Mouse (Mus musculus) limb, embryonic 11.5 days (tissue): ENCODE results near the gene Pan2. TPM values are rescaled to one million over a fixed set of nuclear protein-coding genes. Genes with fewer than 3 reads are reported as not detected.

ENCODE experiments used
- ATAC-seq: fragments of 200-750 bp; cut with Nextera tagmentation; 2 replicates; pipeline ENCODE4 v1.8.0; 2017; ENCODE audit warnings: low read depth; ENCODE audit not compliant: insufficient number of reproducible peaks, low FRiP score, low TSS enrichment
- DNase-seq: peaks from one replicate; pipeline ENCODE4 v3.0.0-alpha.2; 2015; ENCODE audit warnings: low spot score
- H3K27ac ChIP-seq: fragments of 300-500 bp; sonication (generic); replicated peaks from 2 replicates; pipeline ENCODE4 v1.5.1; 2014; ENCODE audit warnings: low read depth, mild to moderate bottlenecking, low read length
- H3K27me3 ChIP-seq: fragments of 300-500 bp; sonication (generic); 2 replicates; pipeline ENCODE4 v1.6.1; 2014; ENCODE audit warnings: mild to moderate bottlenecking, low read length, mixed read lengths; ENCODE audit not compliant: control insufficient read depth, insufficient read depth
- H3K36me3 ChIP-seq: fragments of 300-500 bp; sonication (generic); 2 replicates; pipeline ENCODE4 v1.6.1; 2014; ENCODE audit warnings: mild to moderate bottlenecking, low read length, moderate library complexity, mixed read lengths; ENCODE audit not compliant: control insufficient read depth, insufficient read depth
- H3K4me1 ChIP-seq: fragments of 300-500 bp; sonication (generic); 2 replicates; pipeline ENCODE4 v1.6.1; 2014; ENCODE audit warnings: low read length, mixed read lengths; ENCODE audit not compliant: control insufficient read depth, insufficient read depth
- H3K4me2 ChIP-seq: fragments of 300-500 bp; sonication (generic); 2 replicates; pipeline ENCODE4 v1.6.1; 2014; ENCODE audit warnings: low read depth, mild to moderate bottlenecking, moderate library complexity; ENCODE audit not compliant: severe bottlenecking
- H3K4me3 ChIP-seq: fragments of 300-500 bp; sonication (generic); 2 replicates; pipeline ENCODE4 v1.5.1; 2014; ENCODE audit warnings: low read depth, low read length
- H3K9ac ChIP-seq: fragments of 300-500 bp; sonication (generic); 2 replicates; pipeline ENCODE4 v1.6.1; 2014; ENCODE audit warnings: mild to moderate bottlenecking, low read length
- H3K9me3 ChIP-seq: fragments of 300-500 bp; sonication (generic); 2 replicates; pipeline ENCODE4 v1.6.1; 2016; ENCODE audit warnings: low read length; ENCODE audit not compliant: control insufficient read depth
- WGBS: fragments of 180-500 bp; shearing (Covaris S2); extraction: QIAGEN DNeasy Blood & Tissue Kit; methylation state at CpG from one replicate; pipeline ENCODE4 v1.1.7; 2014; 5-methylcytosine and 5-hydroxymethylcytosine counted together
- polyA plus RNA-seq: library from polyadenylated mRNA; unstranded; fragments of >200 nt; fragmentation: Nextera tagmentation; extraction: Ambion mirVana; gene quantifications from 2 replicates; pipeline ENCODE4 v1.2.1, GENCODE M21; 2014

The Pan2 gene
- polyA plus RNA-seq, 1 experiment from 2014 or later: 38.7 TPM

GRCm38 (mm10) chr10:128370021-128370420 is 66.9 kb downstream of the Pan2 start:
- no peaks in the 10 kb centered on the region; the same call in 1 of the 2 replicates for H3K4me1 ChIP-seq
- ATAC-seq (no peak), DNase-seq (no peak)
- no peak overlapping the region for H3K9ac ChIP-seq
- no peak overlapping the region for H3K27ac ChIP-seq
- no peaks in the 10 kb centered on the region; the same call in 1 of the 2 replicates for H3K36me3 ChIP-seq
- no peaks in the 10 kb centered on the region for H3K27me3 ChIP-seq
- no peaks in the 10 kb centered on the region for H3K9me3 ChIP-seq
- WGBS: 63% methylated on average over 6 of the region's 6 CpGs
- no peak overlapping the region for H3K4me3 ChIP-seq
- no peak overlapping the region for H3K4me2 ChIP-seq

- 35% methylated on average over 4 of the region's 4 CpGs for WGBS
- ATAC-seq: no peak
- no peak overlapping the region for H3K27ac ChIP-seq
These were observed 67.5 kb downstream of the Pan2 start for GRCm38 (mm10) chr10:128370601-128371000.

More at GRCm38 (mm10) chr10:128370601-128371000, 67.5 kb downstream of the Pan2 start:
- H3K4me2 ChIP-seq: no peak overlapping the region
- H3K36me3 ChIP-seq: no peaks in the 10 kb centered on the region
- no peaks in the 10 kb centered on the region for H3K9me3 ChIP-seq
- no peaks in the 10 kb centered on the region; the same call in 1 of the 2 replicates for H3K4me1 ChIP-seq
- no peaks in the 10 kb centered on the region for H3K27me3 ChIP-seq
- DNase-seq: no peak
- no peak overlapping the region for H3K4me3 ChIP-seq
- H3K9ac ChIP-seq: no peak overlapping the region; the same call in 1 of the 2 replicates

Other genes starting within 250 kb of the Pan2 start
- 631 and 646 TPM in 2 replicates for gene Ptges3, start 244.4 kb upstream of the Pan2 start, polyA plus RNA-seq
- gene Atp5b, start 220.1 kb upstream of the Pan2 start, polyA plus RNA-seq: 2,292 and 2,394 TPM in 2 replicates
- gene Baz2a, start 211.8 kb upstream of the Pan2 start, polyA plus RNA-seq: 16.7 and 17.1 TPM in 2 replicates
- gene Rbms2, start 123.0 kb upstream of the Pan2 start, polyA plus RNA-seq: 25.2 and 29.8 TPM in 2 replicates
- 1.6 and 1.9 TPM in 2 replicates for gene Gls2, start 108.9 kb upstream of the Pan2 start, polyA plus RNA-seq
- gene Spryd4, start 91.5 kb upstream of the Pan2 start, polyA plus RNA-seq: 32.5 and 33.1 TPM in 2 replicates
- gene Mip, start 77.5 kb upstream of the Pan2 start, polyA plus RNA-seq: 0.32 and 0.41 TPM in 2 replicates
- 92.9 and 95.6 TPM in 2 replicates for gene Timeless, start 71.3 kb upstream of the Pan2 start, polyA plus RNA-seq
- gene Apon, start 49.2 kb upstream of the Pan2 start, polyA plus RNA-seq: 0.50 and 0.52 TPM in 2 replicates
- not detected in 2 replicates for gene Apof, start 34.7 kb upstream of the Pan2 start, polyA plus RNA-seq
- gene Stat2, start 32.8 kb upstream of the Pan2 start, polyA plus RNA-seq: 12.0 and 14.0 TPM in 2 replicates
- not detected in 2 replicates for gene Il23a, start 4.6 kb upstream of the Pan2 start, polyA plus RNA-seq
- 343 and 351 TPM in 2 replicates for gene Cnpy2, start 19.1 kb downstream of the Pan2 start, polyA plus RNA-seq
- 231 and 232 TPM in 2 replicates for gene Cs, start 34.4 kb downstream of the Pan2 start, polyA plus RNA-seq
- 8.5 and 11.0 TPM in 2 replicates for gene Coq10a, start 65.7 kb downstream of the Pan2 start, polyA plus RNA-seq
- gene Ankrd52, start 73.8 kb downstream of the Pan2 start, polyA plus RNA-seq: 12.0 and 12.8 TPM in 2 replicates
- gene Slc39a5, start 97.9 kb downstream of the Pan2 start, polyA plus RNA-seq: 0.07 and 0.20 TPM in 2 replicates
- gene Nabp2, start 108.2 kb downstream of the Pan2 start, polyA plus RNA-seq: 89.9 and 91.8 TPM in 2 replicates
- gene Rnf41, start 108.3 kb downstream of the Pan2 start, polyA plus RNA-seq: 34.3 and 34.6 TPM in 2 replicates
- gene Smarcc2, start 155.9 kb downstream of the Pan2 start, polyA plus RNA-seq: 96.5 and 105 TPM in 2 replicates
- 656 and 696 TPM in 2 replicates for gene Myl6, start 190.8 kb downstream of the Pan2 start, polyA plus RNA-seq
- 3.1 and 4.4 TPM in 2 replicates for gene Myl6b, start 195.3 kb downstream of the Pan2 start, polyA plus RNA-seq
- 7.6 and 8.9 TPM in 2 replicates for gene Esyt1, start 222.5 kb downstream of the Pan2 start, polyA plus RNA-seq
- 15.3 and 19.4 TPM in 2 replicates for gene Zc3h10, start 244.4 kb downstream of the Pan2 start, polyA plus RNA-seq
- gene Rpl41, start 246.0 kb downstream of the Pan2 start, polyA plus RNA-seq: 4,010 and 4,046 TPM in 2 replicates